Mouse (Mus musculus): ENCODE data around the gene Numb.

DNA sequence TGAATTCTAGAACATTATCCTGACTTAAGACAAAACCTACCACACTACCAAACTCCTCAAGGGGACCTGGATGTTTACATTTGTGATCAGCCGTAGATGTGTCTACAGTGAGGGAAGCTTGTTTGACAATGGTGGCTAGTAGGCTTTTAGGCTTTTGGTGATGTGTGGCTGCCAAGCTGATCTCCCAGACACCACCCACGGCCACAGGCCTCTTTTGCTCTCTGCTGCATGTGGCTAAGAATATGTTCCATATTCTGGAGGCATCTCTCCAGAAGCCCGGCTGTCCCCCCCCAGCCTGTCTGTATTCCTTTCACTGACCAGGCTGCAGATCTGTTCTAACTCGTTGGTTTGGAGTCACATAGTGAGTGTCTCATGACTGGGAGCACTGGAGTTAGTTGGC, 131.0 kb downstream of the Numb start:
- TF ChIP-seq CTCF (IDR thresholded peaks at IDR 0.05; ENCODE audit: control insufficient read depth, insufficient read depth, insufficient read length): no peak
- TF ChIP-seq MAX (IDR thresholded peaks at IDR 0.05): no peak
- no peak for TF ChIP-seq MYOG (IDR thresholded peaks at IDR 0.05; ENCODE audit: control insufficient read depth, extremely low read depth, insufficient read length)
- TF ChIP-seq CEBPB (IDR thresholded peaks at IDR 0.05; ENCODE audit: low read depth): no peak
- no peak for TF ChIP-seq USF1 (IDR thresholded peaks at IDR 0.05; ENCODE audit: low read depth)
